In genomic region chr6:86437711-86438110, GRCm38 (mm10) we compare ENCODE assay signal across 8 mouse cellular contexts. TPM values are rescaled to one million over a fixed set of nuclear protein-coding genes. Genes with fewer than 3 reads are reported as not detected.
DNase-seq lines count a peak whose midpoint lies in the region; ATAC-seq lines count a peak whose summit lies in the region.

No protein-coding gene starts in this region.

- H3K9ac ChIP-seq in limb, embryonic 13.5 days = peak overlapping the region; percentile 85
- peak overlapping the region; percentile 84 for H3K9ac ChIP-seq in midbrain, embryonic 13.5 days (replicated peaks)

- H3K9me3 ChIP-seq in limb, embryonic 13.5 days = no peaks in the 10 kb centered on the region
- no peaks in the 10 kb centered on the region for H3K9me3 ChIP-seq in midbrain, embryonic 13.5 days

- under 1% methylated on average over 14 of the region's 14 CpGs for WGBS in limb, embryonic 13.5 days
- WGBS in midbrain, embryonic 13.5 days = 3% methylated on average over 14 of the region's 14 CpGs

- DNase-seq in spleen, adult 18-20 months = peak; percentile 24 to 47
- DNase-seq in spleen, adult 12 weeks (ENCODE audit: low spot score) = no peak
- DNase-seq in cerebellum, adult 9-11 months = peak; percentile 65
- DNase-seq in frontal cortex, postnatal 10 days (ENCODE audit: low spot score in 2 of 2) = peak; percentile 25 to 42
- DNase-seq in spleen, postnatal 4 days (ENCODE audit: low spot score in 2 of 2) = peak; percentile 62 to 79

- peak overlapping the region; percentile 84 for H3K4me2 ChIP-seq in limb, embryonic 13.5 days (replicated peaks)
- peak overlapping the region; percentile 88 for H3K4me2 ChIP-seq in midbrain, embryonic 13.5 days (replicated peaks)

- peaks cover 50% of the 10 kb centered on the region for H3K36me3 ChIP-seq in limb, embryonic 13.5 days
- H3K36me3 ChIP-seq in midbrain, embryonic 13.5 days = peaks cover 46% of the 10 kb centered on the region

- H3K4me3 ChIP-seq in limb, embryonic 13.5 days = peak overlapping the region; percentile 92
- peak overlapping the region; percentile 91 for H3K4me3 ChIP-seq in midbrain, embryonic 13.5 days (replicated peaks)

- H3K27ac ChIP-seq in limb, embryonic 13.5 days = peak overlapping the region; percentile 91
- peak overlapping the region; percentile 91 for H3K27ac ChIP-seq in midbrain, embryonic 13.5 days

- H3K4me1 ChIP-seq in limb, embryonic 13.5 days = peaks cover 8% of the 10 kb centered on the region
- H3K4me1 ChIP-seq in midbrain, embryonic 13.5 days (replicated peaks) = peaks cover 14% of the 10 kb centered on the region

- H3K27me3 ChIP-seq in limb, embryonic 13.5 days = no peaks in the 10 kb centered on the region
- H3K27me3 ChIP-seq in midbrain, embryonic 13.5 days = no peaks in the 10 kb centered on the region

- peak; percentile 41 for ATAC-seq in inflammation-experienced regulatory T-cells, adult 6 months
- peak; percentile 71 for ATAC-seq in limb, embryonic 13.5 days (ENCODE audit: low FRiP score, low read depth)
- peak; percentile 48 for ATAC-seq in midbrain, embryonic 13.5 days

RNA-seq across cellular contexts. Expression of gene C87436, which starts 0.5 kb away (rescaled TPM):
- polyA plus RNA-seq in inflammation-experienced regulatory T-cells, adult 6 months (2017; shearing (Covaris generic)) = 10 to 100 TPM; 20.2 to 39.5 (median 34.5) TPM
- polyA plus RNA-seq in limb, embryonic 13.5 days (2015; fragmentation: Nextera tagmentation; extraction: Ambion mirVana) = 25.2 and 25.4 TPM in 2 replicates
- 27.7 and 28.8 TPM in 2 replicates for polyA plus RNA-seq in midbrain, embryonic 13.5 days (2015; fragmentation: Nextera tagmentation; extraction: Ambion mirVana)

RNA-seq across cellular contexts. Expression of gene Gm44790, which starts 11.3 kb away (rescaled TPM):
- polyA plus RNA-seq in inflammation-experienced regulatory T-cells, adult 6 months (2017; shearing (Covaris generic)) = not detected
- polyA plus RNA-seq in limb, embryonic 13.5 days (2015; fragmentation: Nextera tagmentation; extraction: Ambion mirVana) = 1.3 TPM in 1 of 2 replicates, not detected in the other
- polyA plus RNA-seq in midbrain, embryonic 13.5 days (2015; fragmentation: Nextera tagmentation; extraction: Ambion mirVana) = not detected in 2 replicates

RNA-seq across cellular contexts. Expression of gene Tia1, which starts 33.7 kb away (rescaled TPM):
- 100 to 1,000 TPM in 2 of 3 experiments, 10 to 100 TPM in 1; 85.7 to 110 (median 100) TPM for polyA plus RNA-seq in inflammation-experienced regulatory T-cells, adult 6 months (2017; shearing (Covaris generic))
- polyA plus RNA-seq in limb, embryonic 13.5 days (2015; fragmentation: Nextera tagmentation; extraction: Ambion mirVana) = 286 and 293 TPM in 2 replicates
- 401 and 405 TPM in 2 replicates for polyA plus RNA-seq in midbrain, embryonic 13.5 days (2015; fragmentation: Nextera tagmentation; extraction: Ambion mirVana)

RNA-seq across cellular contexts. Expression of gene Pcyox1, which starts 40.8 kb away (rescaled TPM):
- polyA plus RNA-seq in inflammation-experienced regulatory T-cells, adult 6 months (2017; shearing (Covaris generic)) = 10 to 100 TPM in 1 of 3 experiments, 1 to 10 TPM in 2; 6.1 to 11.8 (median 6.8) TPM
- polyA plus RNA-seq in limb, embryonic 13.5 days (2015; fragmentation: Nextera tagmentation; extraction: Ambion mirVana) = 85.9 and 86.3 TPM in 2 replicates
- 114 and 122 TPM in 2 replicates for polyA plus RNA-seq in midbrain, embryonic 13.5 days (2015; fragmentation: Nextera tagmentation; extraction: Ambion mirVana)
